Mouse (Mus musculus): ENCODE measurements at regions not wholly inside any gene's neighbourhood (a gene's known extent, or its start where the extent isn't known, plus 50 kb on each side); places are given as distances from the start of the nearest gene placed in this dataset.

DNA sequence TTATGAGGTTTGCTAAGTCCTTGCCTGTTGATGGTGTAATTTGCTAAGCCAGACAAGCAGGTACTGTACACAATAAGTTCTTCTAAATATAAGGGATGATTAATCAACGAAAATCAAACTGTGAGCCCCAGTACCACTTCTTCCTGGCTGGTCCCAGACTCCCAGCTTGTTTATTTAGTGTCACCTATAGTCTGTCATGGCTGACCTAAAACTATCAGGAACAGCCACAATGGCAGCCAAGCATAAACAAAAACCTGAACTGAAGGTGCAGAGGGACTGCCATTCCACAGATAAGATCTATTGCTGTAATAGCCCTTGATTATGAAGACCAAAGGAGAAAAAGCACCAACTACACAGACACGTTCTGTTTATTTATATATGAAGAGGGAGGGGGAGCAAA, 180.9 kb upstream of the Dph6 start:
- DNase-seq: no peak

DNA sequence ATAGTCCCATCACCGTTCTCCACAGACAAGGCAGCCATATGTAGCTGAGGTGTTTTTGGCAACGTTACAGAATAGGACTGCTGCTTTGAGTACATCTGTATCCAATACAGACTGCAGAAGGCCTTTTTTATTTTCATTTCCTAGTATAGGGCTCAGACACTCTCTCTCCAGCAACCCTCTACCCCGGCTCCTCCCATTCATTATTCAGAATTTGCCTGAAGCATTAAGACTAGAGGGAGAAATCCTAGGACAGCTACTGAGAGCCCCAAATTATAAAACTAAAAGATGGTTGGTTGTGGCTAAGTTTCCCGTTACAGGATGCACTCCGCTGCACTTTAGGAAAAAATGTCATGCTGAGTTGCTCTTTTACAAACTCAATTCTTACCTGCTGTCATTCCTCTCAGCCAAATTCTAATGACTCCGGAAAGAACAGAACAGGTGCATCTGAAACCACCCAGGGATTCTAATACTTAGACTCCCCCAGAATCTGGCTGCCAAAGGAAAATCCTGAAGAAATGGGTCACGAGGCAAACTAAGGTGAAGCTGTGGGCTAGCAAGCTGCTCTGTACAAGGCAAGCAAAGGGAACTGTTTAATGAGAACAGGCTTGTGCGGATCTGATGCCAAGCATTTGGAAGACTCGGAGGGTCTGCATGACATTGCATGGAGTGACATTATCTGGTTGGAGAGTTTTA, 189.1 kb upstream of the Dph6 start:
- peak; percentile 70 to 80 for DNase-seq

DNA sequence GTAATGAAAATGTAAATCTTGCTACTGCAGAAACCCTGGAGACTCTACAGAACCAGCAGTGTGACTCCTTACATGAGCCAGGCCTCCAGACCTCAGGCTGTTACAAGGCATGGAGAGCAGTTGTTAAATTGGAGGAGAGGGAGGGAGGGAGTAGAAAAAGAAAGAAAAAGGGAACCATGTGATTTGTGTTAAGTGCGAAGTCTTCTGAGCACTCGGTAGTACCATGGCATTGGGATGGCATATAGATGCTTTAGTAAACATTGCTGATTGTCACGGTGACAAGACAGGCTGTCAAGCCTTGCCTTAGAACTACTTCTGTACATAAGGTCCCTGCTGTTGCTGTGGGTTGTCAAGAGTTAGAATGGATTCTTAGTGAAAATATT, 189.6 kb upstream of the Dph6 start:
- DNase-seq: no peak

DNA sequence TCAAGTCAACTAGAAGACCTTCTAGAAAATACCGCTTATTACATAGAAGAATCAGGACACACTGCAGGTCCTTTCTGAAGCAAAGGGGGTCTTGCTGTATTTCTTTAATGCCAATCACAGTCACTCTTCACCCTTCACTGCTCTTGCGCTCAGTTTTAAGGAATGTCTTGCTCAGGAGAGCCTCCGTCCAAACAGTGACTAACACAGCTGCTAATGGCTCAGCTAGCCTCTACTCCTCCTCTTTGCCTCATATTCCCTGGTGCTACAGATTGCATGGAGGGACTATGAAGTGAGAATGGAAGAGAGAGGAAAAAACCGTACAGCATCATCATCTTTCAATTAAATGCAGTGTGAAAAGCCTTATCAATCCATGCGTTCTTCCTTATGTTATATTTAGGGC, 193.7 kb upstream of the Dph6 start:
- DNase-seq: no peak

DNA sequence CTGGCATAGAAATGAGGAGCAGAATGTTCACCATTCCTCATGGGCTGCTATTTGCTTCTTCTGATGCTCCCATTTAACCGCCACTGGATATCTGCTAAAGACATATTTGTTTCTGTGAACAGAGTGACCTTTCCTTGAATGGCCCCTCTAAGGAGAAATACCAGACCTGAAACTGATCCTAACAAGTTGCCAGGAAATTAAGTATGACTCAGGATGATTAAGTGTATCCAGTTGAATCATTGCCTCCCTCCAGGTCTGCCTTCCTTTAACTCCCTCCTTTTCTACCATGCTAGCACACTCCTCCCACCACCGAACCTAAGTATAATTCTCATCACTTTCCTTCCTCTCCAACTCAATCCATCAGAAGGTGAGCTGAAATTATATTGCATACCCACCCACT, 194.2 kb upstream of the Dph6 start:
- no peak for DNase-seq

DNA sequence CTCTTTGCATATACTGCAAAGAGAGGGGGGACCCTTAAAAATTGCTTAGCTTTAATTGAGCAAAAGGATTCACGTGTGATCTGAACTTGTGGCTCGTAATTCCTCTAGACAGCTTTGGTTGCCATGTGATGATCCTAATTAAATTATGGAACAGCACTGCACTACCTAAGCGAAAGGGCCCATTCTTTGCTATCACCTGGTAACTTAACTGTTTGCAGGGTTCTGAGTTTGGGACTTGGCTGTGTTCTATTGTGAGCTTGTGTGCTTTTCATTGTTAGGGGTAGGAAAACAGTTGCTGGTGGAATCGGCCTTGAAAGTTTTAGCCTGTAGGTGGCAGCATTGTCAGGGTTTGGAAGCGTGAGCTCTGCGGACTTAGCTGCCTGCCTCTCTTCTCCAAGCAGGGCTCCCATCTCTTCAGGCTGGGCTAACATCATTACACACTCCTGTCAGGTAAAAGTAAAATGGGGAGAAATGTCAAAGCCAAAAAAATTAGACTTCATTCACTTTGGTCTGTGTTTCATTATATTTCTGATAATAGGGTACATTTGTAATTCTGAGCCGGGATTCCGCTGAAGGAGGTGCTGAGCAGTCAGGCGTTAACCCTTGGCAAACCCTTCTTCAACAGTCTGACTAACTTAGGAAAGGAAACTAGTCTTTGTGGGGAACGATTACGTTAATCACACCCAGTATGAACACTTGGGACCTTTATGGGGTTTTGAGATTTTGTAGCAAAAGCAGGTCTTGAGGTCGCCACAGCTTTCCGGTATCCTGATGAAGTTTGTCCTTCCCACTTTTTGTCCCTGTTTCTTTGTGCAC, 199.2 kb upstream of the Dph6 start:
- peak; percentile 92 for DNase-seq

DNA sequence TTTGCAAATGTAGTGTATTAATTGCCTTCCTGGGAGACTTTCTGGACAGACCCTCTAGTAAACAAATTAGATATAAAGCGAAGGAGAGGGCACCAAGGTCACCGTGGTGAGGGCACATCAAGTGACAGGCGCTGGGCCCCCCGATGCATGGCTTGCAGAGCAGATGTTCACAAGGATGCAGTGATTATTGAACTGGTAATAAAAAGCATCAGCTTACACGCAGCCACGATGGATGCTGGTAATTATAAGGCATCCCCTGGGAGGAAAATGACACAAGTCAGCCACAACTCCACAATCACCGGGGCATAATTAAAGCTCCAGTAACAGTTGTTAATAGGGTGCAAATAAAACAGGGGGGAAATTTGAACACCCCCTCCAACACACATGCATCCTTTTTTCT, 217.5 kb upstream of the Dph6 start:
- DNase-seq: no peak

DNA sequence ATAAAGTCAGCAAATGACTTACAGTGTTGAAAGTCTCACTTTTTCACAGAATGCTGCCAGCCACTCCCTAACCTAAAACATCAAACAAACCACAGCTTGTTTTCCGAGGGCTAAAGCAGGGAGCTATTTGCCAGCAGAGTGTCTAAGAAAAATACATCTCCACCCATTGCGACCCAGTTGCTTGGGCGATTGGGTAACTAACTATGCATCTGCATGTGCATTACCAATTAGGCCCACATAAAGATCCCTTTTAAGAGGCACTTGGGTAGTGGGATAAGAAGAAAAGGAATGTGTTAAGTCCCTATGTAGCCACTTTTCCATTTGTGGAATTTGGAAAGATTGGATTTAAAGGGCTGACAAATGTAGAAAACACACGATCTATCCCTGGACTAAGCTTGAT, 218.3 kb upstream of the Dph6 start:
- DNase-seq: no peak

DNA sequence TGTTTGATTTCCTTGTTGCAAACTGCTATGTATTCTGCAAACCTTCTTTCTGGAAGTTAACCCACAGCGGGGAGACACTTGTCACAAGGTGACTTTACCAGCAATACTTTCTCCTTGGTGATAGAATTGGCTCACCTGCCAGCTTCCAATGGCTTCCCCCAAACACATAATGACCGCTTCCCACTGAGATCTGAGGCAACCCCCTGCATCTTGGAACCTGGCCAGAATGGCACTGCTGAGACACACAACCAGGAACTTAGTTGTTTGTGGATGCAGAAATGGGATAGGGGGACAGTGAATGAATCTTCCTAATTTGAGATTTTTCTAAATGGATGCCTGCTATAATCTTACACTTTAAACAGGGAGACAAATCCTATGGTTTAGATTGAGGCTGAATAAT, 224.3 kb upstream of the Dph6 start:
- DNase-seq: peak; percentile 41 to 42

DNA sequence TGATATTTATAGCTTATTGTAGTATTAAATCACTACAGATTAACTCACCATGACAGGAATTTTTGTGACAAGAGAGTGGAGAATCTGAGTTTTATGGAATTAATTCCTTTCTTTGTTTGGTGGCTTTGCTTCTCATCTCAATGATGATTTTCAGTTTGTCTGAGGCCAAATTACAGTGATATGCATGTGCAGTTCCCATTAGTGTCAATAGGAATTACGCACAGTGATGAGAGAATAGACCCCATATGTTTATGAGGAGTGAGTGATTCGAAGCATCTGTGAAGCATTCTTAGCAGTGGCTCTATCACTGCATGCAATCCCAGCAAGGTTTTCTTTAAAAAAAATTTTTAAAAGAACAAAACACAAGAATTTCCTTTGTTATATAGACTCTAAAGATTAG, 225.0 kb upstream of the Dph6 start:
- no peak for DNase-seq

DNA sequence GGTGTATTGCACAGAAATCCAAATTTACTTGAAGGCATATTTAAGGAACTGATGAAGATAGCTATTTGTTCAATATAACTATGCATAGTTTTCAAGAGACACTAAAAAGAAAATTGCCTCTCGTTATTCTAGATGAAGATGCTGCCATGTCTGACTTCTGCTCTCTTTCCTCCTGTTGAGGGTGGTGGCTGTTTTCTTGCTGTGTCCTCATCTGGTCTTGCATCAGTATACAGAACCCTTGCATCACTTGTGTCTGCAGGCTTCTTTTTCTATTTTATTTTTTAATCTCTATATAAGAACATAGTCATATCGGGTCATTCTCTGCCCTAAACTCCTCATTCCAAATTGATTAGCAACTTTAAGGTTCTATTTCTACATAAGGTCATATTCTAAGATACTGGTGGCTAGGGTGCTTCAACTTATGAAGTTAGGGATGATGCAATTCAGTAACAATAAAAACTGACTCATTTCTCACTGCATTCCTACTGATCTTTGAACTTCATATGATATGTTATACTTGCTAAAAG, 231.0 kb upstream of the Dph6 start:
- DNase-seq: no peak

DNA sequence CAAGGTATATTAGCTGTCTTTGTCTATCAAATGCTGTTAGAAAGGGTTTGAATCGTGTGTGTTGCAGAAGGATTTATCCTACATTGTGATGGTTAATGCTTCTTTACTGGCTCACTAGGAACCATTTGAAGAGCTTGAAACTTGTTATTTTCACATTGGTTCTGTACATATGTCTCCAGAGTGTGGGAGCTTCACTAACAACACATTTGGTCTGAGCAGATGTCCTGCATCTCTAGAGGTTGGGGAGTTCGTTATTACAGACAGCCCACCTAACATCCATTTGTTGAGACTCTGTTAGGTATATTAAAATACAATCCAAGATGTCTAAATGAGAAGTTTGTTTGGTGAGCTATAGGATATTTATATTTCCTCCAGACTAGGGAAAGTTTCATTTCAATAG, 244.0 kb upstream of the Dph6 start:
- no peak for DNase-seq

DNA sequence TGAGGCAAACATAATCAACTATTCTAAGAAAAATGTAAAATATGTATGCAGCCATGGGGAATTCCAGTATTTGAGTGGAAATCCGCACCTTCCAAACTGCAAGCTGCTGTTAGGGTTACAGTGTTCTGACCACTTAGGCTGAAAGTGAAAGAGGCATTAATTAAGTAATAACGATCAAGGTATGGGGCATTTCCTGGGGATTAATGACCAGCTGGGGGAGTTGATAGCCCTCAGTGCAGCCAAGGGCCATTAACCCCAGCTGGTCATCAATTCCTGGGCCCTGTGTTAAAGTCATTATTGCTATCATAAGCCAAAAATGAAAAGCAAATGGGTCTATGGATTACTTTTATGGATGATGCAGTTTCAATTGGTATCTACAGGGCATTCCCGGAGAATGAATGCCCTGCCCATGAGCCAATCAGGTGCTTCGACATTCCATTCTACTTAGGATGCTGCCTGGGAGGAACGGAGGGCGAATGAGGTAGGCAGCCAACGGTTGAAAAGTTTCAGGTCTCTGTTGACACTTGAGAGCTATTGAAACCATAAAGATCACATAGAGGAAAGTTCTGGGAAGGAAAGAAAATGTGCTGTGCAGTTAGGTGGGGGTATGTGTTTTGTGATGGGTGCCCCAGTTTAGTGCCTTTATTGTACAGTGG, 257.2 kb upstream of the Dph6 start:
- no peak for DNase-seq

DNA sequence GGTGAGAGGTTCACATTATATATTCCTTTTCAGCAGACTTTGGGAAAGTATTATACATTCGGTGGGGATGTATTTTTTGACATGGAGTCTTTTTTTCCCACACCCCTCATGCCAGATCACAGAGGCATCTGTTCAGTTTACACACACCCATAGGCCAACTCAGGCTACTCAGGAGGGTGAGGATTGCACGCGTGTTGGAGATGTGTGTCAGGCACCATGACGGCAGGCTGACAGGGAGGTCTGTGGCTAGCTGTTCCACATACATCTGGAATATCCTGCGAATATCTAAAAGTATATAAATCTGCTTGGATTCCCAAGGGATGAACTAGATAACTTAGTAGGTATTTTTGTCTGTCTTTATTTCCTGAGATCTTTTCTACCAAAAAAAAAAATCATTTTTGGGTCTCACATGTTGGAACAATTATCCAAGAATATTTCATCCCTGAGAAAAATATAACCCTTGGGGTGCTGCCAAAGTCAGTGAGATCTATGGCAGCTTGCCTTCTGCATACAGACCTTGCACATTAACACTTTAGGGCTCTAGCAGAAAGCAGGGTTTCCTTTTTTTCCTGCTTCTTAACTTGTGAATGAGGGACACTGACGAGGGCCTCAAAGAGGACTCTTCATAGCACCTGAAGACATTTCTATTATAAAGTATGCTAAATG, 260.4 kb upstream of the Dph6 start:
- peak in 1 of 2 experiments; percentile 10 for DNase-seq

DNA sequence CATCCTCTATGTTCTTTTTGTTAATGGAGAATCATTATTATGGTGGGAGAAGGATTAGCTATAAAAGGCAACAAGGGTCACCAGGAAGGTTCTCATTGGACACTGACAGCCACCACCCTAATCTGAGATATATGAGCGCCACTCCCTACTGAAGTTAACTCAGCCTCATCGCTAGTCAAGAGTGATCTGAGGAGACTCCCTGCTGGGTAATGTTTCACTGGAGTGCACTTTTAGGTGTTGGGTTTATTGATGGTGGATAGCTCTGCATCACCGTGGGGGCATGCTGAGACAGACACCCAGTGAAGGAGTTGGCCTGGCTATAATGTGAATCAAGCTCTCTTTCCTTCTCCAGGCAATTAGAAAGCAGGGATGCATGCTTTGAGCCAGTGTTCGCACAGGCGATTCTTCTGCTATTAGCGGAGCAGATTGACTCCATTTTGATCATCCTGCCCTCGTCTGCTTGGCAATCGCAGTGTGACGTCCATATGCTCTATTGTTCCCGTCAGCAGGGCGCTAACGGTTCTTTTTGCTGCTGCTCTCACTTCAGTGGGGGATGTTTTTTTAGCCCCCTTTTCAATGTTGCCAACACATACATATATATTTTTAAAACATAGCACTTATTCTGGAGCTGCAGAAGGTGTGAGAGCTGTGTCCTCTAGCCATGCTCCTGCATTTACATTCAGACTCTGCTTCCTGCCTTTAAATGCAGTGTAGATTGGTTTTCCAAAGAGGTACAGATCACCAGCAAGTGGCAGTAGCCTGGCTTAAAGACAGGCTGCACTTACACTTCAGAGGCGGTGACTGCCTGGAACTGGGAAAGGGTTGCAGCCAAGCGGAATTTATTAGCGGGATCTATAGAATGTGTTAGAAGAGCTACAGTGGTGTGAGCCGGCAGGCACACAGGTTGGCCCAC, 263.9 kb upstream of the Dph6 start:
- peak; percentile 5 to 17 for DNase-seq

DNA sequence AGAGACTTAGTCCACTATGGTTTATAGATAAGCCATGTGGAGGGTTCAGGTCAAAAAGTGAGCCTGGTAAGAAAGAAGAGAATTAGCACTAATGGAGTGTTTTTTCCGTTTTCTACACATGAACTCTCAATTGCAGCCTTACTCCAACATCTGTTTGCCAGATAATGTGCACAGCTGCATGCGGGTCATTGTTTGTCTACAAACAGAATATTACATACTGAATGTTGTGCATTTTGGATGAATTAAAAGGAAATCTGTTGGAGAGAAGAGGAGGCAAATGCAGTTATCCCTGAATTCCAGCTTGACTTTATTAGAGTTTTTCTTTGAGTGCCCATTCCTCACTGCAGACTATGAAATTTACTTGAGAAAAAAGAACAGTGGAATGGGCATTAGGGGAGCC, 269.1 kb upstream of the Dph6 start:
- DNase-seq: no peak

DNA sequence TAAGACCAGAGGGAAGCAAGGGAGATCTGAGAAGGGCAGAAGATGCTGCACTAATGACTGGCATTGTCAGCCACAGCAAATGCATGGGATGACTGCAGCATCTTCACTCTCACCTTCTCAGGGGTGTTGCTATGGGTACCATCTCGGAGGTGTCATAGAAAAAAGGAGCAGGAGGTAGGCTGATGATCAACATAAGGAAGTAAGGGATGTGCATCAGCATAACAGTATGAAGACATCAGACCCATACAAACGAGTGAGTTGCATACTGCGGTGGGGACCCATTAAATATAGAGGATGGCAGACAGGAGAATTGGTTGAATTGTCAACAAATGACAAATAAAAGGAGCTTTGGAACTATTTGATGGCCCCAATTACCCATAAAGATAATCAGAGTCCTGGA, 280.7 kb upstream of the Dph6 start:
- no peak for DNase-seq

DNA sequence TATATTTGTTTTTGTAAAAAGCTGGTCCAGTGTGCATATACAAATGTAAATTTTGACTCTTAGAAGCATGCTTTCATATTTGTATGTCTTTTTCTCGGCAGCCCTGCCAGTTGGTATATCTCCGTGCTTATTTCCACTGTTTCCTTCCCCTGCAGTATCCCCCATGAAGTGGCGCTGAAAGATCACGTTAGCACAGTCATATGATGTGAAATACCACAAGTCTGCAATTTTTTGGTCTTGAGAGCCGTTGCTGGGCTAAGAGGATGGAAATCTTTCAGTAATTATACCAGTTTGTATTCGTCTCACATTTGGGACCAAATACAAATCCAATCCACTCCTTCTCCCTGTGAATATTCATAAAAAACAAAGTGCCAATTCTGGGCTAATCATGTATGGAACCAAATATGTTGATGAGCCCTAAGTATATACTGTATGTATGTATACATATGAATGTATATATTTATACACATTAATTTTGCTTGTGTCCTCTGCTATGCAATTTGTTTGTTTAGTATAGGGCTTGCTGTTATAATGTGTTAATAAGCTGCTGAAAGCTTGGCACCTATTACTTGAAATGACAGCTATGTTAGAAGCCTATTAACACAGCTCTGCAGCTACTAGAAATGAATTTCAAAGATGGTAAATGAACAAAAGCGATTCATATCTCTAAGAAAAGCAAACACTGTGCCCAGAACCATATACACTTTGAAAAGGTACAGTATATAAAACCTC, 283.8 kb upstream of the Dph6 start:
- no peak for DNase-seq

DNA sequence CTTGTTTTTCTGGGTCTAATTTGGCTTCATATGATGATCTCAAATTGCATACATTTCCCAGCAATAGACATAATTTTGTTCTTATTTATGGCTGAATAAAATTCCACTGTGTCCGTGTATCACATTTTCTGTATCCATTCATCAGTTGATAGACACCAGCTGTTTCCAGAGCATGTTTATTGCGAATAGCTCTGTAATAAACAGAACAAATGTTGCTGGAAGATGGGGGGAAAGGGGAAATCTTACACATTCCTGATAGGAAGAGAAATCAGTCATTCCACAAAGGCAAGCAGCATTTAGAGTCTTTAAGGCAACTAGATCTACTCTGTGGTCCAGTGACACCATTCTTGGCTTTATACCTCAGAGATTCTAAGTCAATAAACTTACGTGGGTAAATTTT, 311.3 kb upstream of the Dph6 start:
- no peak for DNase-seq

DNA sequence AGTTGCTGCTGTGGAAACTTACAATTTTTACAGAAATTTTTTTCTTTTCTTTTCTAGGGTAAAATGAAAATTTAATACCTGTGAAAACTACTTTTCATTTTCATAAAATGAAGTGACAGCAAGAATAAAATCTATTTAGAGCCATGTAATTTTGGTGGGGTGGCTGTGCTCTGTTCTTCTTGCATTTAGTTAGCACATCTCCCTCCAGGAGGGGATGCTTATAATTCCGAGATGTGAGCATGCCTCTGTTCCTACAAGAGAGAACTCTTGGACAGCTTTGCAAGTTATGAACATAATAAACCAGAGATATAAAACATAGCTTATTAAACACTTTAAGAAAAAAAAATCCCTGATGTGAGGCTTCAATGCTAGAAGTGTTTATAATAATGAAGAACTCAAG, 313.9 kb upstream of the Dph6 start:
- no peak for DNase-seq

DNA sequence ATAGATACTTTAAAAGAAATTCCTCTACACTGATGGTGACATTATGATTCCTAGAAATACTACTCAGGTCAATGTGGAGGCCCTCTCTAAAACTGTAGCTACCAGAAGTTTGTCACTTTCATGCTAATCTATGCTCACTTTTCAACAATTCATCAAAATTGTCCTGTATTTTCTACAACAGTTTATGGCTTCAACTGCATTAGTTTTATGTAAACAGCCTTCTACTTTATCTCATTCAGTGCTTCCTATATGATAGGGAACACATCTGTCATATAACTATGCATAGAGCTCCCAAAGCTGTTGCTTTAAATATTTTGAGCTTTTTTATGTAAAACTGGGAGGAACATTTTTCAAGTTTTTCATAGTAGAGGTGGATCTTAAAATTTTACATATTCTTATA, 338.7 kb upstream of the Dph6 start:
- DNase-seq: no peak

DNA sequence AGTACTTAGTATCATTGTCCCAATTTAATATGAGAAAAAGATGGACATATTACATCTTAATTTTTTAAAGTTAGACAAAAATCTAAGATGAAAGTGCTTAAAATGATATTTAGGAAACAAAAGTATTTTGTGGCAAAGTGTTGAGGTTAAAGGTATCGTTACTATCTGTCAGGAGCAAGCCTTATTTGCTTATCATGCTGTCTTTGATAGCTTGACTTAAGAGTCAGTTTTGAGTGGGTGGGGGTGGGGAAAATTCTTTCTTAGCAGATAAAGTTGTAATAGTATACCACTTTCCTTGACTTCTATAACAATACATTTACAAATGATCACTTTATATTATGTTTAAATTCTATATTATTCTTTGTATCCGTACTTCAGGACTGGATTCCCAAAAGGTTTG, 339.1 kb upstream of the Dph6 start:
- DNase-seq: no peak

All from cerebellum, postnatal 14 days (tissue).